Mouse (Mus musculus): ENCODE measurements around the gene Gpr135.

DNA sequence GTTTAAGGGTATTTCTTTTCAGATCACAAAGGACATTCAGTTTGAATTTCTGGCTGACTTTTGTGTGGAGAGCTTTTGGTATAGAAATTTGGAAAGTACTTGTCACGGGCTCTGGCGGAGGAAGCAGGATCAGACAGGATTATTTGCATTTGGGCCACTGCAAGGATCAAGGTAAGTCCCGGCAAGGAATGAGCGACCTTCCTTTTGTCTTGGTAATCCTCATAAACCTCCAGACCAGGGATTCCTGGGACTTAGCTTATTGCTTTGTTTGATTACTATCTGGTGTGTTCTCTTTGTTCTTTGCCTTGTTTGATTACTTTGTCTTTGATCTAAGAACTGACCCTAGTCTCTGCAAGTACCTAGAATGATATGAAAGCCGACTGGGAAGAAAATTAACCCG, 17.1 kb downstream of the Gpr135 start:
- TF ChIP-seq CTCF (IDR thresholded peaks at IDR 0.05; ENCODE audit: control insufficient read depth, insufficient read depth, low read length) (no peak), POLR2A (IDR thresholded peaks at IDR 0.05; ENCODE audit: borderline replicate concordance, control insufficient read depth, low read depth, low read length) (no peak)

Measured in bone marrow, adult 2 months (tissue).